Mouse (Mus musculus) G1E (cell line): ENCODE results near the gene Ebf4.

Source experiments
- CTCF ChIP-seq: IDR thresholded peaks from 2 replicates; pipeline ENCODE4 v1.5.1; 2012; ENCODE audit warnings: low read depth, low read length, inconsistent platforms, mixed read lengths
- GATA2 ChIP-seq: IDR thresholded peaks from 2 replicates; pipeline ENCODE4 v1.6.1; 2012; ENCODE audit warnings: low read depth, low read length, inconsistent platforms, borderline replicate concordance
- TAL1 ChIP-seq: conservative IDR thresholded peaks from 2 replicates; pipeline ENCODE4 v1.6.1; 2012; ENCODE audit warnings: low read depth, low read length, inconsistent platforms, mixed read lengths

- TF ChIP-seq CTCF (no peak), TAL1 (no peak), GATA2 (no peak)
Observed at GRCm38 (mm10) chr2:130398091-130398490, 103.1 kb downstream of the Ebf4 start.
